Mouse (Mus musculus) thymus, adult 2 months (tissue): ENCODE results near the gene Ccdc159.

ENCODE experiments used
- CTCF ChIP-seq: fragments of 200-500 bp; IDR thresholded peaks from 2 replicates; pipeline ENCODE4 v1.5.1; 2012; ENCODE audit warnings: mild to moderate bottlenecking, control low read depth, low read length, moderate library complexity, borderline replicate concordance; ENCODE audit not compliant: control insufficient read depth, poor library complexity, insufficient read depth; ENCODE audit errors: extremely low read depth
- POLR2A ChIP-seq: fragments of 200-500 bp; IDR thresholded peaks from 2 replicates; pipeline ENCODE4 v1.6.1; 2012; ENCODE audit warnings: mild to moderate bottlenecking, low read length, control low read depth, moderate library complexity; ENCODE audit not compliant: control insufficient read depth, poor library complexity, insufficient read depth; ENCODE audit errors: extremely low read depth

DNA sequence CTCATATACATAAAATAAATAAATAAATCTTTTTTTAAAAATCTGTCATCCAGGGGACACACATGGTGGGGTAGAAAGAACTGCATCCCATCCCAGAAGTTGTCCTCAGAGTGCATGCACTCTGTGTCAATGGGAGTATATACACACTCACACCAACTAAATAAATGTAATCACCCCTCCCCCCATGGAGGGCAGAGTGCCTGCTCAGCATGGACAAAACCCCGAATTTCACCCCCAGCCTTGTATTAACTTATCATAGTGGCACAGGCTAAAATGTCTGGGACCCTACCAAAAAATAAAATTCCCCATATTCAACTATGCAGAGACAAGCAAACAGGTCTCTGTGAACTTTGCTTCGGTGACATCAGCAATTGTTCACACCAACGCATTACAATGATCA is 27.4 kb downstream of the Ccdc159 start:
- TF ChIP-seq CTCF: no peak
- TF ChIP-seq POLR2A: no peak
